Mouse (Mus musculus) MEL (cell line): ENCODE data around the gene Cyp1a2.

Experiments used
- CTCF ChIP-seq, 3 experiments: IDR thresholded peaks in 2 of 3; conservative IDR thresholded peaks in 1 of 3; 2 replicates each; pipeline ENCODE4 v1.5.1; 2011 to 2012; ENCODE audit warnings: low read length in 3 of 3, low read depth in 2 of 3, mild to moderate bottlenecking in 2 of 3, improper control_type of control experiment in 1 of 3, inconsistent platforms in 1 of 3, mixed read lengths in 1 of 3, moderate library complexity in 1 of 3; ENCODE audit not compliant: control insufficient read depth in 1 of 3, insufficient read depth in 1 of 3, poor library complexity in 1 of 3, severe bottlenecking in 1 of 3
- POLR2A ChIP-seq, 2 experiments: IDR thresholded peaks; 2 replicates each; pipeline ENCODE4 v1.6.1; 2011 to 2012; ENCODE audit warnings: low read length in 2 of 2, mild to moderate bottlenecking in 2 of 2, control low read depth in 1 of 2, improper control_type of control experiment in 1 of 2, low read depth in 1 of 2, moderate library complexity in 1 of 2; ENCODE audit not compliant: control insufficient read depth in 1 of 2, insufficient read depth in 1 of 2, poor library complexity in 1 of 2
- TBP ChIP-seq: IDR thresholded peaks from 2 replicates; pipeline ENCODE4 v1.8.0; 2011; ENCODE audit warnings: low read depth, low read length, improper control_type of control experiment

DNA sequence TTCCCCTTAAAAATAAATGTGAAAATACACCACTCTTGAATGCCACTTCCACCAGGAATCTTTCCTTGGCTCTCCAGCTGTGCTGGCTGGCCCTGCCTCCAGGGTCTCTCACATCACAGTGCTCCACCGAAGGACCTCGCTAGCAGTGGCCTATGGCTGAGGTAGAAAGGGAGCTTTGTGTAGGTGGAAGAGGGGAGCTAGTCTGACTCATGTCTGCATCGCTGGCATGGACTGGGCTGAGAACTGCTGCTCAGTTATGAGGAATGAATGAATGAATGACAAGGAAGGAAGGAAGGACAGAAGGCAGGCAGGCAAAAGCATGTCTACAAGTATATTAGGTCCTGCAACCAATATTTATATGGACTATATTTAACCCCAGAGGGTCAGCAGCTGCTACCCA lies 46.2 kb downstream of the Cyp1a2 start:
- TF ChIP-seq CTCF (IDR thresholded peaks at IDR 0.05 in 2 of 3, conservative IDR thresholded peaks at IDR 0.05 in 1 of 3; ENCODE audit: control insufficient read depth in 1 of 3, insufficient read depth in 1 of 3, low read depth in 2 of 3, low read length in 3 of 3, poor library complexity in 1 of 3, severe bottlenecking in 1 of 3): no peak
- no peak for TF ChIP-seq TBP
- TF ChIP-seq POLR2A (IDR thresholded peaks at IDR 0.05; ENCODE audit: control insufficient read depth in 1 of 2, insufficient read depth in 1 of 2, low read depth in 1 of 2, low read length in 2 of 2, poor library complexity in 1 of 2): no peak
